Mouse (Mus musculus) lung, postnatal 10 days (tissue): ENCODE results near the gene Ccdc30.
"Not testable (repeated sequence)": the region's sequence is repeated elsewhere in the genome, so short reads cannot be mapped to it uniquely, and the experiment has no call there.

Experiments
- DNase-seq: peaks from one replicate; pipeline ENCODE4 v3.0.0; 2021

The Ccdc30 gene

DNA sequence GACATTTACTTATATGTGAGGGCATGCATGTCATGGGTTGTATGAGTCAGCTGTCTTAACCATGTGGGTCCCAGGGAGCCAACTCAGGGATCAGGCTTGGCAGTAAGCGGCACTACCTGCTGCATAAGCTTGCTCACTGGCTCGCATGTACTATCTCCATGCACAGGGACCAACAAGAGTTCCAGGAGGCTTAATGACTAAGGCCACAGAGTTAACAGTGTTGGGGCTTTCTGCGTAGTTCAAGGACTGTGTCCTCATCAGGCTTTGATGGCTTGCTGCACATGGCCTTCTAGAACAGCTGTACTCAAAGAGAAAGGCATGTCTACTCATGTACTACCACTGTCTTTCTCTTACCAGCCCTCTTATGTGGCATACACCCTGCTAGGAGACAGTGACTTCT is 114.6 kb downstream of the Ccdc30 start:
- DNase-seq, result no peak

DNA sequence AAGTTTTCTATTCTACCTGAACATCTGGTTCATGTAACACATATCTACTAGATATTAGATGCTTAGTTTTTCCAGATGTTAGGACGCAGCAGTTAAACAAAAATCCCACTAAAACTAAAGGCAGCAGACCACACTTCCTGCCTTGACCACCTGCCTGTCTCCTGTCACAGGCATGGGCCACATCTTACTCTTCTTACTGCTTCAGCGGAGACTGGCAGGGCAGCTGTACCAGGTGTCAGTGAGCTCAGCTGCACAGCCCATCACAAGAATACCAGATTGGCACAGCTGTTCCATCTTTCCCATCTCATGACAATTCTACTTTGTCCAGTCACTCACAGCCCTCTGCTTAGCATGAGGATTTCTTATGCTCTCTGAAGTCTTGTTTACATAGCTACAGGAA is 118.0 kb downstream of the Ccdc30 start:
- no peak for DNase-seq

DNA sequence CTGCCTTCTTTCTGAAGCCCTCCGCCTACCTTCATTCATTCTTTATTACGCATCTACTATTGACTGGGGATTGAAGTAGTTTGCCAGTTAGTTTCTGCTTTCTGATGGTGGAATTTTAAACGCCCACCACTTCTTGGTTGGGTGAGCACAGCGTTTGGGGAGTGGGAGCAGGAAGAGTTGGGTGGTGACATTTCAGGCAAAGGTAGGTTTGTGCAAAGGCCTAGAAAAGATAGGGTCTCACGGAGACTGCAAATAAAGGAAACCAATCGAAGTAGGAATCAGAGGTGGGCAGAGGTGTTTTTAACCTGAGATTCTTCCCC is 120.2 kb downstream of the Ccdc30 start:
- DNase-seq, result no peak

DNA sequence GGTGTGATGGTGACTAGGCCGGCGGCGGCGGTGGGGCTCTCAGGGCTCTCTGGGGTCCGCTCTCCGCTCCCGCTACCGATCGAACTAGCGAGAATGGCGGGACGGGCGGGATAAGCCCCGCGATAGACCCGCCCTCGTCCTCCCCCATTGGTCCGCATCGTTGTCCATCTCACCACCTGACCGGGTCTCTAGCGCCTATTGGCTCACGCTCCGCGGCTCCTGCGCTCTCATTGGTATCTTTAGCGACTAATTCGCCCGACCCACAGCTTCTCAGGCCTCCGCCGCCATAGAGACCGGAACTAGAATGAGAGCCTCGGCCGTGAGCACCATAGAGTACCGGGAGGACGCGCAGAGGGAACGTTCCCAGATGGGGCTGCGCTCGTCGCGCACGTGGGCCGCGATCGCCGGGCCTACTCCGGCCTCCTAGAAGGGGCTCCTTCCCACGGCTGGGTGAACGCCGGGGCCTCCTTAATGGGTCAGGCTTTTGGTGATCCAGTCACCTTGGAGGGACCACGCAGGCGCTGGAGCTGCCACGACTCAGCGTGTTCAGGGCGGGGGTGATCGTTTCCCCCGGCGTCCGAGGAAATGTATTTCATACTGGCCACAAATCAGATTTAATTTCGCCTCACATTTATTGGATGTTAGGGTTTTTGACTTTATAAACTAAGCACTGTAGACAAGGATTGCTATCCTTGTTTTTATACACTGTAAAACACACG is 120.7 kb downstream of the Ccdc30 start, which contains the start of gene Ybx1:
TSS of gene Ybx1 (minus strand) at position 190 of the 719 bp plus-strand sequence.
- peak; percentile 100 for DNase-seq

DNA sequence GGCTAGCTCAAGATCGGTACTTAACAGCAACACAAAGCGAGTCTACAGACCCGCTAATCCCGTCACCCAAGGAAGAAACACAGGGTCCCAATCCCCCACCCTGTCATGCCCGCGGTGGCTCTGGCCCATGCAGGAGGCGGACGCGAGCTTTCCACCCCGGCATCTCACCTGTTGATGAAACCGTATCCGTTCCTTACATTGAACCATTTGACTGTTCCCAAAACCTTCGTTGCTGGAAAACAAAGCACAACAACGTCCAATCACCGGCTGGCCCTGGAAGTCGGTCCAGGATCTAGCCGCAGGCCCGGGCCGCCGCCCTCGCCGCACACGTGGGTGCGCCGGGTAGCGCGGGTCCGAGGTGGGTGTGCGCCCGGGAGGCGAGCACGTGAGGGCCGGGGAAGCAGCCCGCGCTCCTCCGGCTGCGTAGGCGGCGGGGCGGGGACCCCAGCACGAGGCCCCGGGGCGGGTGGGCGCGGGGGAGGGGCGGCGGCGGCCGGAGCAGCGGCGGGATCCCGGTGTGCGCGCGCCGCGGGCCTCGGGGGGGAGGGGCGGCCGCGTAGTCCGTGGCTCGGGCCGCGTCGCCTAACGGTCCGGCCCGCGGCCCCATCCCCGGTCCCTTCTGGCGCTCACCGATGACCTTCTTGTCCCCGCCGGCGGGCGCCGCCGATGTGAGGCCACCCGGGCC is 121.6 kb downstream of the Ccdc30 start:
- DNase-seq, result peak; percentile 28

DNA sequence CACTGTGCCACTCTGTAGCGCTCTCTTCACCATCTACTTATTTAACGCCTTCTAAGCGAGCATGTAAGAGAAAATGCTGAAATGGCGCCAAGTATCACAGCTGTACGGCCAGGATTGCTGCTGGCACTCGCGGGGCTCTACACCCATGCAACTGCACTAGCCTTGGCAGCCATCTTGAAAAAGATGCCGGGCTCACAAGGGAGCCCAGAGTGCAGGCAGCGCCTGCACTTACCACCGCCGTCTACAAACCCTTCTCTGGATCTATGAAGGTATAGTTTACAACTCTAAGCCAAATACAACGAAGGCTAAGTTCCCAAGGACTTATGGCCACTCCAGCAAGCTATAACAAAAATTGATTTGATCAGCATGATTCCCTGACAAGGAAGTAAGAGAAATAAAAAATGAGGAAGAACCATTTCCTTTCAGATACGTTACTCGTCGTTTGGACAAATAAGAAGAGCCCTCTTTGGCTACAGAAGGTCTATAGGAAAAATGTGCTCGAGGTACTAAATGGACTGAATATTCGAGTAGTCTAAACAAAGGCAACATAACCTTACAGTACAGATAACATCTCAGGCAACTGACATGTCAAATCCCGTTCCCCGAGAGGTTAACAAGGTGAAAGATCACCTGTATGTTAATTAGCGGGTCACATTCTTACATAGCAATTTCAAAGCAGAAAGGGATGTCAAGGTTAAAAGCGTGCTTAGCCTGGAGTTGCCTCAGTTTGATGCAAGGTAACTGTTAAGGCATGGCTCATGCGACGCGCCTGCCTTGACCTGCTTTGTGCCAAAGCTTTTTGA is 122.3 kb downstream of the Ccdc30 start:
- peak; percentile 70 for DNase-seq

DNA sequence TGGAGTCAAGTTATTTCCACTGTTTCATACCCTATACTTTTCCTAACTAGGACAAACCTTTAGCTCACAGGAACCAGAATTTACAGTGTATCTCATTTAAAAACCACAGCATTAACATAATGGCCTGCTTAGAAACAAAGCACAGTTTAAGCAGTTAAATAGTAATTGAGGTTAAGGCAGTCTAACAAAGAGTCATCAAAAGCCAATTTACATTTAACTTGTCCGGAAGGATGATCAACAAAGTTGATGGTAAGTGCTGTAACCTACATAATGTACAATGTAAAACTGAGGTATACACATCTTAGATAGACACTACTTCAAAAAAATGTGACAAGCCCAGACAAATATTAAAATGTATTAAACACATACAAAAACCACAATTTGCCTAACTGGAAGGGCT is 123.4 kb downstream of the Ccdc30 start:
- no peak for DNase-seq

DNA sequence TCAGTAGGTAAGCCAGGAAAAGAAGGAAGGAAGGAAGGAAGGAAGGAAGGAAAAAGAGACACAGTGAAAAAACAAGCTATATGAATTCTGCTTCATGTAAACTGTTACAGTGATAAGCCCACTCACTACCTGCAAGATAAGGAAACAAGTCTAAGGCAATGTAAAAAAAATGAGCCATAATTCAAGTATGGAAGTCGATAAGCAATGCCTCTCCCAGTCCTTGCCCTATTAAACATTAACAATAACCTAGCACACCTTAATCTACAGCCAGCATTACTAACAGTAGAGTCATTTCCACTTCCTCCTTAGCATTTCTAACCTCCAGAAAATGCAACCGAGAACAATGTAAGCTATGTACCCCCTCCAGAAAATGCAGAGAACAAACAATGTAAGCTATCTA is 130.0 kb downstream of the Ccdc30 start:
- DNase-seq, result no peak

DNA sequence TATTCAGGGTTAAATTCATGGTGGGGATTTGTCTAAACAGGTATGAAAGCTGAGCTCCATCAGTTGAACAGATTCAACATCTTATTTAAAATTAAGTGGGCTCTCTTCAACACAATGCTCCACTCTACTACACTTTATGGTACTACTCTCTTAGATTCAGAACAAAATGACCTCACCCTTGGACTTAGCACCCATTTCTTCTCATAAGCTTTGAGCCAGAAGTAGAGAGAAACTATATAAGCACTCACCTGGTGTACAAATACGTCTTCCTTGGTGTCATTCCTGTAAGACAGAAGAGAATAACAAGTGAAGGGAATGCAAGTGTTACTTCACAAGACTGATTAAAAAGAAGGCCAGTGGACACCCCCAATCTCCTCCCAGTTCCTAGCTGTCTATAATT is 130.5 kb downstream of the Ccdc30 start:
- DNase-seq, result no peak

DNA sequence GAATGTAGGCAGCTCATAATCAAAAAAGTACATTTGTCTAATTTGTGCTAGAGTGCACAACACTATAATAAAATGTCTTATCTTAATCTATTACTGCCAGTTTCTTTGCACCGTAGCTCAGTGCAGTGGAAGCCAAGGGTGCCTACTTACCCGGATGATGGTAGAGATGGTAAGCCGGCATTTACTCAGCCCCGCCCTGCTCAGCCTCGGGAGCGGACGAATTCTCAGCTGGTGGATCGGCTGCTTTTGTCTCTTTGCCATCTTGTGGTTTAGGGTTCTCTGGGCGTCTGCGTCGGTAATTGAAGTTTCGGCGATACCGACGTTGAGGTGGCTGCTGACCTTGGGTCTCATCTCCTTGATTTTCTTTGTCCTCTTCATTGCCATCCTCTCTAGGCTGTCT is 136.5 kb downstream of the Ccdc30 start:
- DNase-seq, result not testable (repeated sequence)

DNA sequence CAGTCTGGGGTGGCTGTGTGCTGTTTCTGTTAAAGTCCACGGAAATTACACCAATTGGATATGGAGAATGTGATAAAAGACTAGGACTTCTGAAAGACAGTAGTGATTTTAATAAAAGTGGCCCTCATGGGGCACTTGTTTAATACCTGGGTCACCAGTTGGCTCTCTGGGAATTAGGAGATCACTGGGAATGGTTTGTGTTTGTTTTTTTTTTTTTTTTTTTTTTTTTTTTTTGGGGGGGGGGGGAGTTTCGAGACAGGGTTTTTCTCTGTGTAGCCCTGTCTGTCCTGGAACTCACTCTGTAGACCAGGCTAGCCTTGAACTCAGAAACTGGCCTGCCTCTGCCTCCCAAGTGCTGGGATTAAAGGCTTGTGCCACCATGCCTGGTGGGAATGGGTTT is 139.6 kb downstream of the Ccdc30 start:
- no peak for DNase-seq

DNA sequence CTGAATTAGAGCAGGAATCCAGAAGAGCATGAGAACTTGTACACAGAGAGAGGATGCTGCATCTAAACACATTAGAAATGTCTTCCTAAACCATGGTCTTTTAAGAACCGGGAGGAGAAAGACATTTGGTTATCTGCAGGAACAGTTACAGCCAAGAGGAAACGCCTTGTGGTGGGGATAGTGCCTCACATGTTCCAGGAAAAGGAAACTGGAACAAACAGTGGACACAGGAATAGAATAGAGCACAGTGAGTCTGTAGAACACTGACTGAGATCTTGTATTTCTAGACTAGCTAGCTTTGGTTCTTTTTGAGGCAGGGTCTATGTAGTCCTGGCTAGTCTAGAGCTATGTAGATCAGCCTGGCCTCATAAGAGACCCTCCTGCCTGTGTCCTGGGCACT is 140.1 kb downstream of the Ccdc30 start:
- peak; percentile 63 for DNase-seq

DNA sequence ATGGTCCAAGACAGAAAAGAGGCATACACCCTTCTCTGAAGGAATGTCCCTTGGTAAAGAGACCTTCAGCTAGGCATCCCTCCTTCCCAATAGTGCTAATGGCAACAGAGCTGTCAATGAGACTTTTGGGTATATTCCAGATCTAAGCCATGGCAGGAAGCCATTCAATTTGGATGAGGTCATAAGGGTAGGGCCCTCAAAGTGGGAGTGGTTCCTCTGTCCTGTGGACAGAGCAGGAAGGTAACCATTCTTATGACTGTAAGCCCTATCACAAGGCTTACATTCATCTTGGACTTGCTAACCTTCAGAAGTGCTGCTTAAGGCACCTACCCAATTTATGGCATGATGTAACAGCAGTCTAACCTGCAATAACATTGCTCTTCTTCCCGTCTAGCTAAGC is 140.7 kb downstream of the Ccdc30 start:
- DNase-seq, result peak; percentile 86
